Mouse (Mus musculus) testis, adult 2 months (tissue): ENCODE measurements around the gene Cds1.

Experiments
- CTCF ChIP-seq: fragments of 200-500 bp; IDR thresholded peaks from 2 replicates; pipeline ENCODE4 v1.5.1; 2012; ENCODE audit warnings: low read depth, mild to moderate bottlenecking, inconsistent platforms, low read length, moderate library complexity; ENCODE audit not compliant: control insufficient read depth, insufficient read depth, insufficient replicate concordance
- POLR2A ChIP-seq: fragments of 200-500 bp; IDR thresholded peaks from 2 replicates; pipeline ENCODE4 v1.6.1; 2012; ENCODE audit warnings: low read depth, mild to moderate bottlenecking, inconsistent platforms, low read length, moderate library complexity; ENCODE audit not compliant: control insufficient read depth

DNA sequence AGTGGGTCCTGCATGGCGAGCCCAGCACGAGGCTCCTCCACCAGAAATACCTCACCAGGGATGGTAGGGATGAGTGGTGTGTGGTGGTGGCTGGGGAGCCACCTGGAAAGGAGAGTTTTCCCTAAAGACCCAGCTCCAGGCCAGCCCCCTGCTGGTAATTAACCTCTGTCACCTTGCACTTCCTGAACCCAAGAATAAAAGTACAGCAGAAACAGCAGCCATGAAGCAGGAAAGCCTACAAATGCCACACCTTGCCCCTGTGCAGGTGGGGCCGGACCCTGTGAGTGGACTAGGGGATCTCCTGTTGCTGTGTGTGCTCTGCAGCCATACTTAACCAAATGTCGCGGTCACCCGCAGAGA, 57.4 kb downstream of the Cds1 start:
- TF ChIP-seq CTCF = no peak
- no peak for TF ChIP-seq POLR2A
